Mouse (Mus musculus) embryonic facial prominence, embryonic 10.5 days (tissue): ENCODE results near the gene Man1a. TPM values are rescaled to one million over a fixed set of nuclear protein-coding genes. Genes with fewer than 3 reads are reported as not detected.

Experiments used
- DNase-seq: peaks from one replicate; pipeline ENCODE4 v3.0.0-alpha.2; 2017; ENCODE audit warnings: low spot score
- H3K27ac ChIP-seq: fragments of 300-500 bp; sonication (generic); replicated peaks from 2 replicates; pipeline ENCODE4 v1.5.1; 2016; ENCODE audit warnings: mild to moderate bottlenecking
- H3K27me3 ChIP-seq: fragments of 300-500 bp; sonication (generic); replicated peaks from 2 replicates; pipeline ENCODE4 v1.6.1; 2016; ENCODE audit warnings: low read depth, mild to moderate bottlenecking; ENCODE audit not compliant: poor library complexity, severe bottlenecking
- H3K36me3 ChIP-seq: fragments of 300-500 bp; sonication (generic); replicated peaks from 2 replicates; pipeline ENCODE4 v1.6.1; 2016; ENCODE audit warnings: mild to moderate bottlenecking, moderate library complexity
- H3K4me1 ChIP-seq: fragments of 300-500 bp; sonication (generic); 2 replicates; pipeline ENCODE4 v1.6.1; 2016
- H3K4me3 ChIP-seq: fragments of 300-500 bp; sonication (generic); 2 replicates; pipeline ENCODE4 v1.5.1; 2016; ENCODE audit warnings: mild to moderate bottlenecking, moderate library complexity
- H3K9me3 ChIP-seq: fragments of 300-500 bp; sonication (generic); 2 replicates; pipeline ENCODE4 v1.6.1; 2016; ENCODE audit warnings: mild to moderate bottlenecking
- WGBS: fragments of 180-500 bp; shearing (Covaris S2); methylation state at CpG from one replicate; pipeline ENCODE4 v1.1.7; 2016; 5-methylcytosine and 5-hydroxymethylcytosine counted together
- polyA plus RNA-seq: library from polyadenylated mRNA; unstranded; fragments of >200 nt; fragmentation: Nextera tagmentation; extraction: Ambion mirVana; gene quantifications from 2 replicates; pipeline ENCODE4 v1.2.1, GENCODE M21; 2016

The Man1a gene
- polyA plus RNA-seq, 1 experiment from 2014 or later, result 1.9 TPM

DNA sequence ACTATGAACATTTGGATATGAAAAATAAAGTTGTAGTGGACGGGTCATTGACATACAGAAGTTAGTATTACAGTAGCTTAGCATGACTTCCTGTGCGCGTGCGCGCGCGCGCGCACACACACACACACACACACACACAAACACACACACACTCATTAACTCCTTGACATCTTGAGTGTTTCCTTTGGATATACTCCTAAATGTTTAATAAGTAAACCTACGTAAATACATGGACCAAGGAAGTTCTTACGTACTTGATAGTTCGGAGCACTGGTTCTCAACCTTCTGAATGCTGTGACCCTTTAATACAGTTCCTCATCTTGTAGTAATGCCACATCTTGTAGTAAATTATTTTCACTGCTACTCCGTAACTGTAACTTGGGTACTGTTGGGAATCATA lies 79.1 kb downstream of the Man1a start:
- Histone ChIP-seq H3K4me1 (no peaks in the 10 kb centered on the region), H3K27me3 (no peaks in the 10 kb centered on the region), H3K9me3 (no peaks in the 10 kb centered on the region), H3K4me3 (no peak overlapping the region), H3K36me3 (no peaks in the 10 kb centered on the region), H3K27ac (no peak overlapping the region)
- 95% methylated on average over 13 of the region's 13 CpGs for WGBS
- no peak for DNase-seq

DNA sequence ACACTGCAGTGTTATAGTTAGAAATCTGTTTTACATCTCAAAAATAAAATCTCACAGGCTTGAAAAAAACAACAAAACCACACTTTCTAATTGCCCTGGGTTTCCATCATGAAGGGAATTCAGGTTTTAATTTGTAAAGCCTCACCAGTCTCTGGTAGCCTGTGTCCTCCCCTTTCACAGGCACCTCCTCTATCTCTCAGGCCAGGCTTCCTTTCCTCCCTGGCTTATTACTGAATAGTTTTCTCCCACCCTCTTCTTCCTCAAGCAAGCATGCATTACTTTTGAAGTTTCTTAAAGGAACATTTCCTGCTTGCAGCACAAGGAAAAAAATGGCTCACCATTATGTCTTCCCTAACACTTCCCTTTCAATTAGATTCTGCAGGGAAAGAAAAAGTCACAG lies 80.2 kb downstream of the Man1a start:
- H3K4me3 ChIP-seq, result no peak overlapping the region
- no peaks in the 10 kb centered on the region for H3K27me3 ChIP-seq
- DNase-seq, result no peak
- no peaks in the 10 kb centered on the region for H3K4me1 ChIP-seq
- H3K36me3 ChIP-seq, result no peaks in the 10 kb centered on the region
- H3K9me3 ChIP-seq, result no peaks in the 10 kb centered on the region
- no peak overlapping the region for H3K27ac ChIP-seq

DNA sequence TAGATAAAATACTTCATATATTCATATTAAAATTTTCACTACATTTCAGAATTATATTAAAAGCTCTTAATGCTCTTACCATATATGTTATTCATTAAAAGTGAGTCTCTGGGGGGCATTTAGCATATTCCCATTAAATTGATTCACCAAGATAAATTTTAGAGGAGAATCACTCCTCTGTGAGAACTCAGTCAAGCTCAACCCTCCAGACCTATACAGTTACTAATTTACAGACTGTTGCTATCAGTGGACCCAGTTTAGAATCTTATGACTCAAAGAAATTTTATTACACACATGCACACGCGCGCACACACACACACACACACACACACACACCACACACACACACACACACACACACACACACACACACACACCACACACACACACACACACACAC lies 81.8 kb downstream of the Man1a start:
- no peaks in the 10 kb centered on the region for H3K27me3 ChIP-seq
- DNase-seq, result no peak
- H3K9me3 ChIP-seq, result no peaks in the 10 kb centered on the region
- 97% methylated on average over 3 of the region's 3 CpGs for WGBS
- no peaks in the 10 kb centered on the region for H3K36me3 ChIP-seq
- no peak overlapping the region for H3K4me3 ChIP-seq
- no peak overlapping the region for H3K27ac ChIP-seq
- no peaks in the 10 kb centered on the region for H3K4me1 ChIP-seq

DNA sequence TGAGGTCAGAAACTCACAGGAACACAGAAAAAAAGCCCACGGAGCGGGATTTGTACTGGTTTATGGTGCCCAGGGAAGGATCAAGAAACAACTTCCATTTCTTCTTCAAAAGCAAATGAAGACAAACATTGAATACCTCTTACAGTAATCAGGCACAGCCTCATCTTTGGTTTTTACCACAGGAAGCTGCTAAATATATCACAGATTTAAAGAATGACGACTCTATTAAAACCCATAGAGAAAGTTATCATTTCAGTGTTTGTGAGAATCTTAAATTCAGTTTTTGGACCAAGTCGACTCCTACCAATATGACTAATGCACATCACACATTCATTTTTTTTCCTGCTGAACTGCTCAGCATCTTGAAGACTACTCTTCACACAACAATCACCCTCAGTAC lies 86.0 kb downstream of the Man1a start:
- 90% methylated on average over 4 of the region's 4 CpGs for WGBS
- H3K27ac ChIP-seq, result no peak overlapping the region
- DNase-seq, result no peak
- no peaks in the 10 kb centered on the region for H3K4me1 ChIP-seq
- H3K36me3 ChIP-seq, result no peaks in the 10 kb centered on the region
- no peaks in the 10 kb centered on the region for H3K9me3 ChIP-seq
- H3K4me3 ChIP-seq, result no peak overlapping the region
- no peaks in the 10 kb centered on the region for H3K27me3 ChIP-seq

DNA sequence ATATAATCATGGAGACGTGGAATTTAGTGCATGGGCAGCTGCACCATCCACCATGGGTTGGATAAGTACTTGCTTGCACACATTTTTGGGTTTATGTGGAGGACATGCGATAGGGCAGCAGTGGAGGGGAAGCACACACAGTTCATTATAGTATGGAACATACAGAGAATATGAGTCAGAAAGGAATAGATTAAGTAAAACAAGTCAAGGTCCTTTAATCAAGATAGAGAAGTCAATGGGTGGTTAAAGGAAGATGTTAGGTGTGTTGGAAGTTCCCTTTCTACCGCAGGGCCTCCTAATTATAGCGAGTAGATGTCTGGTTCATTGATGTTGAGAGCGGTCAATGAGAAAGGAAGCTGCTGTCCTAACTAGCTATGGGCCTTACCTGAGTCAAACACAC lies 91.5 kb downstream of the Man1a start:
- Histone ChIP-seq H3K4me3 (no peak overlapping the region), H3K4me1 (no peaks in the 10 kb centered on the region), H3K27ac (no peak overlapping the region), H3K27me3 (no peaks in the 10 kb centered on the region), H3K36me3 (no peaks in the 10 kb centered on the region), H3K9me3 (no peaks in the 10 kb centered on the region)
- 94% methylated on average over 5 of the region's 5 CpGs for WGBS
- DNase-seq, result no peak

DNA sequence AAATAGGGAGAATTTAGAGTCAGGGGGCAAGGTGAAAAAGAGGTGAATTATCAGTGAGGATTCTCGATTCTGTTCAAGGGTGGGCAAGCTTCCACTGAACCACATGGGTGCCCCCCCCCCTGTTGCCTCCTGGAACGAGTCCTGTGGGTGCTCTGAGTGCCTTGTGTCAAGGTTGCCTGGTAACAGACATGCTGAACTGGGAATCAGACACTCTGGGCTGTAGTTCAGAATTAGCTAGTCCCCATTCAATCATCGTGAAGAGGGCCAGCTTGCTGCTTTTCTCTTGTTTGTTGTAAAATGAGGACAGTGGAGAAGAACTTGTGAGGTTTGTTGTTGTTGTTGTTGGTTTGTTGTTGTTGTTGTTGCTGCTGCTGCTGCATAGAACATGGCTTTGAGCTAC lies 92.3 kb downstream of the Man1a start:
- DNase-seq, result no peak
- Histone ChIP-seq H3K27ac (no peak overlapping the region), H3K9me3 (no peaks in the 10 kb centered on the region), H3K4me3 (no peak overlapping the region), H3K4me1 (no peaks in the 10 kb centered on the region), H3K27me3 (no peaks in the 10 kb centered on the region), H3K36me3 (no peaks in the 10 kb centered on the region)
- 69% methylated on average over 3 of the region's 3 CpGs for WGBS

DNA sequence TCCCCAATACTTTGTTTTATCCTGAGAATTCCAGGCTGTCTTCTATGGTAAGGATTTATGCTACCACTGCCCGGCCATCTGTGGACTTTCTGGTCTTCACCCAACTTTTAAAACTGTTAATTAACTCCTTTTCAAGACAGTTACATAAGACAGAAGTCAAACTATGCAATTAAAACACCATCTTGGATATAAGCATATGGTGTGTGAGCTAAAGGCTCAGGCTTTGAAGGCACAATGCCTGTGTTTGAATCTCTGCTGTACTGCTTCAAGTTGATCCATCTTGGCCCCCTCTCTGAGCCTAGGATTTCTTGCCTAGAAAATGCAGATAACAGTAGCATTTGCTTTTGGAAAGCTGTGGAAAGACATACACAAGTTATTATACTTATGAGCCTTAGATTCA lies 97.8 kb downstream of the Man1a start:
- DNase-seq, result no peak
- 75% methylated on average over 1 of the region's 1 CpGs for WGBS
- no peak overlapping the region for H3K4me3 ChIP-seq
- no peak overlapping the region for H3K27ac ChIP-seq
- no peaks in the 10 kb centered on the region for H3K9me3 ChIP-seq
- no peaks in the 10 kb centered on the region for H3K27me3 ChIP-seq
- no peaks in the 10 kb centered on the region for H3K4me1 ChIP-seq
- no peaks in the 10 kb centered on the region for H3K36me3 ChIP-seq

DNA sequence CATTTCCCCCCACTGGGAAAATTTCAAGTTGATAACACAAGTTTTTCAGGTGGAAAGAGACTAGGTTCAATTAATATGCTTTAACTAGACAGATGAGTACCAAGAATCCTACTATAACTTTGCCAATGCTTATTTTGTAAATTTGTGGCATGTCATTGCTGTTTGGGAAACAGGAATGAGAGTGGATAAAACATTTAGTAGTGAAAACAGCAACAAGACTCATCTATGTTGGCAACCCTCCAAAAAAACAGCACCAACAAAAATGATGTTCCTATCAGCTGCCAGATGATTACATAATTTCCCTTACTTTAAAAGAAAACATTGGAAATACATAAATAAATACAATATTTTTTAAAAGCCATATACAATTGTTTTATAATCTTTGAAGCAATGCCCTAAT lies 102.2 kb downstream of the Man1a start:
- Histone ChIP-seq H3K9me3 (no peaks in the 10 kb centered on the region), H3K27ac (no peak overlapping the region), H3K4me3 (no peak overlapping the region), H3K4me1 (no peaks in the 10 kb centered on the region), H3K36me3 (no peaks in the 10 kb centered on the region), H3K27me3 (no peaks in the 10 kb centered on the region)
- DNase-seq, result no peak

DNA sequence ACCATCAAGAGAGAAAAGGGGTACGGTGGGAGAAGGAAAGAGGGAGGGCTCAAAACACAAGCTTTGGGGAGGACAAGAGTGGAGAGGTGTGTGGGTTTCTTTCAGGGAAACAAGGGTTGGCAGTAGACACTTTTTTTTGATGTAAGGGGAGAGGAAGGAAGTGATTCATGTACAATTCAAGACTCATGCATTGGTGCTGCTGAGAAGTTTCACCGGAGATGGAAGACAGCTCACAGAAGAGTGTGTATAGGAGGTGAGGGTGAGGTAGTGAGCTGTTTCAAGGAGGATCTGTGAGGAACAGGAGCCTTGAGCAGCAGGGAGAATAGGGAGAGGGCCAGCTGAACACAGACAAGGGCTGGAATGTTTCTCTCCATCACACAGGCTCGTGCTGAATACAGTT lies 116.7 kb downstream of the Man1a start:
- H3K4me1 ChIP-seq, result no peaks in the 10 kb centered on the region
- H3K9me3 ChIP-seq, result no peaks in the 10 kb centered on the region
- H3K36me3 ChIP-seq, result no peaks in the 10 kb centered on the region
- WGBS, result 82% methylated on average over 3 of the region's 3 CpGs
- H3K4me3 ChIP-seq, result no peak overlapping the region
- no peak for DNase-seq
- no peaks in the 10 kb centered on the region for H3K27me3 ChIP-seq
- H3K27ac ChIP-seq, result no peak overlapping the region

DNA sequence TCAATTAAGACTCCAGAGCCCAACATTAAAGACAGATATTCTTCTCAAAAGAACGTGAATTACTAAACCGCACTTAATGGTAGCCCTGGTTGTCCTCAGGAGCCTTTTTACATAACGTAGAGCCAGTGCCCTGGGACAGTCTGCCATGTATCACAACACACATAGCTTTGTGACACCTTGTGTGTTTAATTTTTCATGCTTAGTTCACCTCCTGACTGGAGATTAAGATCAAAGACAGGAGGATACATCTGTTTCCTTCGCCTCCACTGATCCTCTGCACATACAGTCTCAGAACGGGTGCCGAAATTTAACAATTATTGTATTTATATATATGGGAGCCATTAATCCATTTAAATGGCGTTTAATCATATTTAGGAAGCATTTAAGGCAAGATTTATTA lies 134.8 kb downstream of the Man1a start:
- Histone ChIP-seq H3K27me3 (no peaks in the 10 kb centered on the region), H3K9me3 (no peaks in the 10 kb centered on the region), H3K4me1 (no peaks in the 10 kb centered on the region), H3K36me3 (no peaks in the 10 kb centered on the region), H3K4me3 (no peak overlapping the region), H3K27ac (no peak overlapping the region)
- DNase-seq, result no peak
- WGBS, result 84% methylated on average over 7 of the region's 7 CpGs

DNA sequence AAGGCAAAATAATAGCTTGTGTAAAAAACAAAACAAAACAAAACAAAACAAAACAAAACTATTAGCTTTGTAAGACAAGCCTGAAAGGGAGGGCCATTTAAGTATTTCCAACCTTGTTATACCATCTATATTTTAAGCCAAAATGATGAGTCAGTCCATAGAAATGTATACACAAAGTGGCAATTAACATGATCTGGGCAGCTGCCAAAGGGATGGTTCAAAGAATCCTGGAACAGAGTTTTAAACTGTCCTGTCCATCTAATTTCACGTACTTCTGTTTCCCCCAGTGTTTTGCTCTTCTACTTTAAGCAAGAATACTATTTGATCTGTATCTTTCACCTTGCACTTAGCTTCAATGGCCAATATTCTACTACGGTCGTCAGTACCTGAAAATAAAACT lies 138.2 kb downstream of the Man1a start:
- no peak for DNase-seq
- H3K4me3 ChIP-seq, result no peak overlapping the region
- H3K27ac ChIP-seq, result no peak overlapping the region
- no peaks in the 10 kb centered on the region for H3K27me3 ChIP-seq
- 90% methylated on average over 3 of the region's 3 CpGs for WGBS
- no peaks in the 10 kb centered on the region for H3K4me1 ChIP-seq
- no peaks in the 10 kb centered on the region for H3K36me3 ChIP-seq
- no peaks in the 10 kb centered on the region for H3K9me3 ChIP-seq

DNA sequence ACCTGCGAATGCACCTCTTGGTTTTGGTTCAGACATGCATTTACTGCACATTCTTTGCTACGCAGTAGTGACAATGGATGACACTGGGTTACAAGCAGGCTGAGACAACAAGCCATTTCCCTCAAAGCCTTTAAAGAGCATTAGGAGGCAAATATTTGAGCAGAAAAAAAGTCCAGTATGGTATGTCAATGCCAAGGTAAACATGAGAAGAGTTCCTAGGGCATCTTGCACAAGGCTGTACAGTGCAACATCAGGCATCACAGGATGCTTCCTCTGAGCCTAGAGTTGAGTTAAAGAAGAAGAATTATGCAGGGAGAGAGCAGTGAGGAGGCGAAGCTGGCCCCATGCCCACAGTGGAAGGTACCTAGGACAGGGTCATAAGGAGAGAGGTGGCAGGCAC lies 140.3 kb downstream of the Man1a start:
- Histone ChIP-seq H3K27me3 (no peaks in the 10 kb centered on the region), H3K4me1 (no peaks in the 10 kb centered on the region), H3K36me3 (no peaks in the 10 kb centered on the region), H3K27ac (no peak overlapping the region), H3K9me3 (no peaks in the 10 kb centered on the region), H3K4me3 (no peak overlapping the region)
- WGBS, result 91% methylated on average over 3 of the region's 3 CpGs
- no peak for DNase-seq

DNA sequence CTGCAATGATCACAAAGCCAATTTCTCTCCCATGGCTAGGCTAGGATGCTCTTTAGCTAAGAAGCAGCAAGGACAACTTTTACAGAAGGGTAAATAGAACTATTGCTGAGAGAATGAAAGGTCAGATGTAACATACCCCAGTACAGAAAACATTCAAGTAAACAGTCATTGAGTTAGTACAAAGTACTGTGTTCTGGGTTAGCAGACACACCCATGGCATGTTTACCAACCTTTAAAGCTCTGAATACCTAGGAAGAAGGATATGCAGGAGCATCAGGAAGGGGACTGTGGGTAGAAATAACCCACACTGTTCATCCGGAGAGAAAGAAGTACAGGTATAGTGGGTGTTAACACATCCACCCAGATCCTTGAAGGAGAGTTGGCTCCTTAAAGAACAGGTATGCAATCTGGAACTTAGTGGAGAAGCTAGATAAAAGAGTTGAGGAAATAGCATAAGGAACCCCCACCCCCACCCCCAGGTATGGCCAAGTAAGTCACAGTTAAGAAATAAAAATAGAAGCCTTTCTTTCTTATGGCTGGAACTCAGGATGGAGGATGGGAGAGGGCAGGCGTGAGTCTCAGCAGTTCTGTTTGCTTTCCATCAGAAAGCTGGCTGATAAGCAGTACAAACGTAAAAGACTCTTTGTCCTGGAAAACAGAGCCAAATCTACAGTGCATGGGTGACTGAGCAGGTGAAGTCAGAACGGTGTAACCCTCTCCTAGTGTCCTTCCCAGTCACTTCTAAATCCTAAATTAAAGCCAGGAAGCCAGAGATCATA lies 146.5 kb downstream of the Man1a start:
- WGBS, result 72% methylated on average over 4 of the region's 4 CpGs
- H3K4me1 ChIP-seq, result no peaks in the 10 kb centered on the region
- no peak for DNase-seq
- H3K36me3 ChIP-seq, result no peaks in the 10 kb centered on the region
- H3K27me3 ChIP-seq, result no peaks in the 10 kb centered on the region
- H3K9me3 ChIP-seq, result no peaks in the 10 kb centered on the region
- H3K27ac ChIP-seq, result no peak overlapping the region
- no peak overlapping the region for H3K4me3 ChIP-seq

DNA sequence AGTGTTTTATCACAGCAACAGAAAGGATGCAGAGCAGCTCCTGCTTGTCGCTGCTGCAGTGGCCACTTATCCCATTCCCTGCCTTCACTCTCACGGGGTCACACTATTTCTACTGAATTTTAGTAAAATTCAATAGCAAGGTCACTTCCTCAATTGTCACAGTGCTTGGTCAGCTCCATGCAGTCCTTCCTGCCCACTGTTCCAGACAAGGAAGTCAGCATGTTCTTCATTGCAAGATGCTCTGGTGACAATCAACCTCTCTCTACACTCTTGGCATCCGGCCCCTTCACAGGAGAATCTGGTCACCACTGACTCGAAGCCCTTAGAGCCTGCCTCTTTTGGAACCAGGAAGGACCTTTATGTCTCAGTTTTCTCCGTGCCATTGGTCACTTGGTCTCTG lies 148.5 kb downstream of the Man1a start:
- Histone ChIP-seq H3K27me3 (no peaks in the 10 kb centered on the region), H3K36me3 (no peaks in the 10 kb centered on the region), H3K4me3 (no peak overlapping the region), H3K9me3 (no peaks in the 10 kb centered on the region), H3K27ac (no peak overlapping the region), H3K4me1 (no peaks in the 10 kb centered on the region)
- DNase-seq, result no peak
- 86% methylated on average over 5 of the region's 5 CpGs for WGBS
